Mouse (Mus musculus) frontal cortex, postnatal 10 days (tissue): ENCODE data around the gene Zfp839.
A peak's percentile ranks its signal among the peaks of the same experiment; 100 is the strongest.
"Not testable (repeated sequence)": the region's sequence is repeated elsewhere in the genome, so short reads cannot be mapped to it uniquely, and the experiment has no call there.

Source experiments
- DNase-seq, 2 experiments: peaks; one replicate each; pipeline ENCODE4 v3.0.0; 2022; ENCODE audit warnings: low spot score in 2 of 2, mixed read lengths in 1 of 2

Zfp839 gene

DNA sequence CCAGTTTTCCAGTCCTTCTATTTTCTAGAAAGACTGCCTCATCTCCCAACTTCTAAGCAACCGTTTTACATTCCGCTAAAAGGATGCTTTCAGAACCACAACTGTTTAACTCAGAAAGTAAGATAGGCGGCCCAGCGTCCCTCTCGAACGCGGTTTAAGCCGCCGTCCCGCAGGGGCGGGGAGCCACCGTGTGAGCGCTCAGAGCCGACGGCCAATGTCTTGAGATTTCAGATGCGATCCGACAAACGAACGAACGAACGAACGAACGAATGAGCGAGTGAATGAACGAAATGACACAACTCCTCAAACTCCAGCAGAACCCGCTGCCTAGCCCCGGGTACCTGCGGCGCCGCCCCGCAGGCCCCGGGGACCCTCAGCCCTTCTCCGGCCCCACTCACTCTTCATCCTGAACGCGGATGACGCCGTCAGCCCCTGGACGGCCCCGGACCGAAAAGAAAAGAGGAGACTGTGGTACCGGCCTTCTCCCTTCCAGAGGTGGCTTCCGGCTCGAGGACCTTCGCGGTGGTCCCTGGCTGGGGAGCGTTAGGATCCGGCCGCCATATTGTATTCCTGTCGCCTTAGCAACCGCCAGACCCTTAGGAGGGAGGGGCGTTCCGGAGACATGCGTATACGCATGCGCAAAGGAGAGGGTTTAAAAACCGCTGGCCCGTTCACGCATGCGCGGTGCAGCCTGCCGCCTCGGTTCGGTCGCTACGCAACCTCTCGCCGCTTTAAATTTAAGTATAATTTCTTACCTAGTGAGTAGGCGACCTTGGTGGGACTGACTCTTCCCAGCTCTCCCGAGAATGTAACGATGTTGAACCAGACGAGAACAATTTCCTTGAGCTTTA is 9.5 kb upstream of the Zfp839 start, which contains the start of gene Mok:
TSS of gene Mok (minus strand) at position 592 of the 851 bp plus-strand sequence.
- peak; percentile 92 to 96 for DNase-seq

- no peak for DNase-seq
These were observed 8.1 kb upstream of the Zfp839 start for GRCm38 (mm10) chr12:110841731-110842493.

DNA sequence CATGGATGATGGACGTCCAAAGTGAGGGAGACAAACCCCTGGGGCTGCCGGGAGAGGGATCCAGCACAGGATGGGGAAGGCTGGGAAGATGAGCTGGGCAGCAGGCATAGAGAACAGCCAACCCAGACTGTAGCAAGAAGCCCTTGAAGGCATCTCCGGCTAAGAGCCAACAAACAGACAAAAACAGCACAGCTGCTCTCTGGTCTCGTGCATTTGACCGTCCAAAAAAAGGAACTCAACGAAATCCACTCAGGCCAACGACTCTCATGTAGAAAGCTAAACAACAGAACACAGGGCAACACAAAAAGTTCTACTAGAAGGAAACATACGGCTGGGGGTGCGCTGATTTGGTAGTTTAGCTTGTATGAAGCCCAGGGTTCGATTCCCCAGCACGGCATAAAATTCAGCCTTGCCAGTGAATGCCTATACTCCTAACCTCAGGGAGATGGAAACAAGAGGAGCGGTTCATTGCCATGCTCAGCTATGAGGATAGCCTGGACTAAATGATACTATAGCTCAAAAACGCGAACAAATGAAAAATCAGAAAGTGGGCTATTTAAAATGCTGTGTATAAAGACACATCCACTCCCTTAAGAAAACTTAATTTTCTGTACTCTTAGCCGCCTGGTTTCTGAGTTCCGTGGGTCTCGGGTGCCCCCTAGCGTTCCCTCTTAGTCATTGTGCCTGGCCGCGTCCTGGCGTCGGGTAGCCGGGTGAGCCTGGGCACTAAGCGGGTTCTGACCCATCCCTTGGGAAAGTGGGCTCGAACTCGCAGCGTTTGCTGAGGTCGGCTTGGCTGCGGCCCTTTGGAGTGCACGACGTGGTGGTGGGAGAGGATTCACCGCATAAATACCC is 6.6 kb upstream of the Zfp839 start:
- DNase-seq = peak; percentile 61 to 80

DNA sequence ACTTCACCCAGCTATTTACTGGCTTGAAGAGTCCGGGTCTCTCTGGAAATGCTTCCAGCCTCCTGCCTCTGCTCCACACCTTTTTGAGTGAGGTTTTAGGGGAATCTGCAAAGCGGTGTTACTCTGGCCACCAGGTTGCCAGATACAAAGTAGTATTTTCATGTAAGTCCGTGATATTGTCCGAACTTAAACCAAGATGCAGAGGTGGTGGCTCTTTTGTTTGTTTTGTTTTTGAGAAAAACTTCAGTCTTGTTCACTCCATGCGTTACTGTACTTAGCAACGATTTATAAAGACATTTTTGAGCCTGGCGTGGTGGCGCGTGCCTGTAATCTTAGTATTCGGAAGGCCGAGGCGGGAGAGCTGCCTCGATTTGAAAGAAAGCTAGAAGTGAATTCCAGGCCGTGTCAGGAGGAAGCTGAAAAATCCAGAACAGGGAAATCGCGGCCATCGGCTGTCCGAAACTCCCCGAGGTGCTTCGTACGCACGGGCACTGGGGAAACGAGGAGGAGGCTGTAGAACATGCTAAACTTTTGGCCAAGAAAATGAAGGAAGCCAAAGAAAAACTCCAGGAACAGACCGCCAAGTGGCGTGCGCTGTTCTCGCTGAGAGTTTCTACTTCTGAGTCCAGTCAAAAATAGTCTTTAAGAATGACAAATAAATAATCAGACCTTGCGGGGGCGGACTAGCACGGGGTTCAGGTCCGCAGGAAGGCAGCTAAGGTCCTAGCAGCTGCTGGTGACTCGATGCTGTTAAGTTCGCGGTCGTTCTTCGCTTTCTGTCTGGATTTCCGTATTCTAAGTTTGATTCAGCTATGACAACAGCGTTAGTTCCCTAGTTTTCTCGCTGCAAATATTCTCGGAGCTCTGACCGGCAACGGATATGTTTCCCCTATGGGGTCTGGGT is 5.6 kb upstream of the Zfp839 start:
- DNase-seq = no peak

- DNase-seq = peak; percentile 67 to 79
These were observed 4.7 kb upstream of the Zfp839 start for GRCm38 (mm10) chr12:110845131-110845880.

DNA sequence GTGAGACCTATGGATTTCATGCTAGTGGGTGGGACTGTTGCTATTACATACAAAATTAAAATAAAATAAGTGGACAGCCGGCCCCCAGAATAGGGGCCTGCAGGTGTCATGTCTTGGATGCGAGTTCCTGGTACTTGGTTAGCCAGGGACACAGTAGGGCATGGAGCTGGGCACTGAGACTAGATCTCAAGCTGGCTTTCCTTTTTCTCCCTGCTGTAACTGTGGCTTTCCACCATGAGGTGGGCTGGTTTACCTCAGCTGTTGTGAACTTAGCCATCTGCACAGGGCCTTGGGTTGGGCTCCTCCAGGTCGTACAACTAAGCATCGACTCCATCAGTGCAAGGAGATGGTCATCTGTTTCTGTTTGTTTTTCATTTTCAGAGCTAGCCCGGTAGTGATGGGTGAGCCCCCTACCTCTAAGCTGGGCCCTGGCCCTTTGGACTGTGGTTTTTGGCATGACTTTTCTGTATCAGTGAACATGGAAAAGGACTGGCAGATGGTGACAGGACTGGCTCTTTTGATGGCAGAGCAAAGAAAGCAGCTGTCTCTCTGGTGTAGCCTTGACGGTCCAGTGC is 3.8 kb upstream of the Zfp839 start:
- no peak for DNase-seq

GRCm38 (mm10) chr12:110850929-110851256 is 840 bp downstream of the Zfp839 start:
- DNase-seq = no peak

DNA sequence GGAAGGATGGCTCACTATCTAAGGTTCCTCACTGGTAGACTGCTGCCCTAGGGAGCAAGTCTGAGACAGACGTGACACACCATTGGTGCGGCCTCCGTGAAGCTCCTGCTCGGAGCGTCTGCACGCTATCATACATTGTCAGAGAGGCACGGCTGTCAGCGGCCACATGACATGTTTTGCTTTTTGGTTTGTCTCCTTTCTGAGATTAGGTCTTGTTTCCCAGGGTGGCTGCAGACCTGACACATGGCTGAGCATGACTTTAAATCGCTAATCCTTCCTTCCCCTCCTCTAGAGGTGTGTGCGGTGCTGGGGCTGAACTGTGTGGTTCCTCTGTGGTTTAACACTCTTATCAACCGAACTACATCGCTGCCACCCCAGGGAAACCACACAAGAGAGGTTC is 1.4 kb downstream of the Zfp839 start:
- no peak for DNase-seq

GRCm38 (mm10) chr12:110851923-110852322 is 1.9 kb downstream of the Zfp839 start:
- DNase-seq = no peak

DNA sequence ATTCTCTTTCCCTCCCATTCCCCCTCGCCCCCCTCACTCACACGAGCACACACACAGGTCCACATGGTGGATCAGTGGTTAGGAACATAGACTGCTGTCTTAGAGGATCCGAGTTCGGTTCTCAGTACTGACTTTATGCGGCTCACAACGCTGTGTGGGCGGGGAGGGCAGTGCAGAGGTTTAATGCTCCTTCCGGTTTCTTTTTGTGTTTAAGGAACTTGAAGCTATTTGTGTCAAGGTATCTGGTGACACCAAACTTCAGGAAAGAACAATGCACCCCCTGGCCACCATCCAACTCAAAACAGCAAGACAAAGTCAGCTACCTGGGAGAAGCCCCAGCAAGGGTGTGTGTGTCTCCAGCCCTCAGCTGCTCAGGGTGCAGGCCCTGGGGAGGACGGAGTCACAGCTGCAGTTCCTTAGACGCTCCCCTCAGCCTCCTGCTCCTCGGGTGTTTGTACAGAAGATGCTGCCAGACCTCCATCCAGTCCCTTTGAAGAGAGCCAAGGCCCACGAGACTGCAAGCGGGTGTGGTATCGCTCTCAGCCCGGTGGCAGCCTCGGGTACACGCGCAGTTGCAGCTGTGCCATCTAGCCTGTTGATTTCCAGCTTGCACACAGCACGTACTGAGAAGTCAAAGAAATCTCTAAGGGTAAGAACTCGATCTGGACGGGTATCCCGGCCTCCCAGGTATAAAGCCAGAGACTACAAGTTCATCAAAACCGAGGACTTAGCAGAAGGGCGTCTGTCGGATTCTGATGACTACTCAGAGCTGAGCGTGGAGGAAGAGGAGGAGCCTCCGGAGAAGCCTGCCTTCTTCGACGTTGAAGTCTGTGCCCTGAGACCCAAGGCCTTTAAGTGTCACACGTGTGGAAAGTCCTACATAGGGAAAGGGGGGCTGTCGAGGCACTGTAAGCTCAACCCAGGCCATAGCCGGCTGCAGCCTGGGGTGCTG is 5.0 kb downstream of the Zfp839 start:
- DNase-seq = no peak

- DNase-seq = no peak
These were observed 7.1 kb downstream of the Zfp839 start for GRCm38 (mm10) chr12:110857196-110857595.

DNA sequence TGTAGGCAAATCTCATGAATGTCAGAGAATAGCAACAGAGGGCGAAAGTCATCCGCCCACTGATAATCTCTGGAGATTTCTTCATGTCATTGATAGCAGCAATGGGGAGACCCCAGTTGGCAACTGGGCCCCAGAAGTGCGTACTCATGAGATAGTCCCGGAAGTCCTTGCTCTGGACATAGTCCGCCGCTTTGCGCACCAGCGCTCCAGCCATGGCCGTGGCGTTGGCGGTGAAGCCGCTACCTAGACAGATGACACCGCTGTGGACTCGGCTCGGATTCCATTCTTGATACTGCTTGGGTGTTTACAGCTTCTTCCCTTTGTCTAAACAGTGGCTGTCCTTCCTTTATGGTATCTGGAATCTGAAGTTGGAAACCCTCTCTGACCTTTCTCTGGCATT is 8.6 kb downstream of the Zfp839 start:
- DNase-seq = not testable (repeated sequence)

DNA sequence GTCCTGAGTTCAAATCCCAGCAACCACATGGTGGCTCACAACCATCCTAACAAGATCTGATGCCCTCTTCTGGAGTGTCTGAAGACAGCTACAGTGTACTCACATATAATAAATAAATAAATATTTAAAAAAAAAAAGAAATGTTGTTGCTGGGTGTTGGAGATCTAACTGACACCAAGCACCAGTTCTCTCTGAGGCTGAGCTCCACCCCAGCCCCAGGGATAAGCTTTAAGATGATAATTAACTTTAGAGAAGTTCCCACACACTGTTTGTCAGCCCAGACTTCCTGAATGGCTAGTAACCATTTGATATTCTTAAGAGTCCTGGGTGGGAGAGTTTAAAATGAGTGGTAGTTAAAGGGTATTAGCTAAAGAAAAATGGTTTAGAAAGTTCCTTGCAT is 10.2 kb downstream of the Zfp839 start:
- no peak for DNase-seq

DNA sequence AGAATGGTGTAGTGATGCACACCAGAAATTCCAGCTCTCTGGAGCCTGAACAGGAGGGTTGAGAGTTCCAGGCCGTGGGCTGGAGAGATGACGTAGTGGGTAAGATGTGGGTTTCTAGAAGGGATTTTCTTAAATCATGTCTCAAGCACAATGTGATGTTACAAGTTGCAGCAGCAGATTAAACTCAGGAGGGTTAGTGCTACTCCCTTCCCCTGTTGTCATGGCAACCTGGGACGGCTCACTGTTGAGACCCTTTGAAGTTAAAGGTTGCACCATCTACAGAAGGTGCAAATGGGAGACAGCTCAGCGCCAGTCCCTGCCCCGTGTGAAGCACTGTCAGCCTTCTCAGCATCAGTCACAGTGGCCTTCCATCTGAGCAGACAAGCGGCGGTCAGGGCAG is 11.2 kb downstream of the Zfp839 start:
- no peak for DNase-seq

- no peak for DNase-seq
These were observed 14.0 kb downstream of the Zfp839 start for GRCm38 (mm10) chr12:110864008-110864407.

- DNase-seq = no peak
These were observed 15.5 kb downstream of the Zfp839 start for GRCm38 (mm10) chr12:110865571-110865970.

DNA sequence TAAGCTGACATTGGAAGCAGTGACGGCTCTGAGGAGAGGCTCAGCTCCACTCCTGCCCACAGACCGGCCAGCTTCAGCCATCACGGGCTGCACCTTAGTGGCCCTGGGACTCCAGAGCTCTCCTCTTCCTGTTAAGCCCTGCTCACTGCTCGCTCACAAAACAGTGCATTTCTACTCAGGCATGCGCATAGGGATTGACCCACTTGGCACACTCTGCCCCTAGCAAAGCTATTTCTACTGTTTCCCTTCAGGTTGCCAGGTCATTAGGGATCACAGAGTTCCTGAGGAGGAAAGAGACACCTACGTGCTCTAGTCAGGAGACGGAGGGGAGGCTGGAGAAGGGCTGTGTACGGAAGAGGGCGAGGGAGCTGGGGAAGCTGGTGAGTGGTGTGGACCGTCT is 15.9 kb downstream of the Zfp839 start:
- DNase-seq = no peak

DNA sequence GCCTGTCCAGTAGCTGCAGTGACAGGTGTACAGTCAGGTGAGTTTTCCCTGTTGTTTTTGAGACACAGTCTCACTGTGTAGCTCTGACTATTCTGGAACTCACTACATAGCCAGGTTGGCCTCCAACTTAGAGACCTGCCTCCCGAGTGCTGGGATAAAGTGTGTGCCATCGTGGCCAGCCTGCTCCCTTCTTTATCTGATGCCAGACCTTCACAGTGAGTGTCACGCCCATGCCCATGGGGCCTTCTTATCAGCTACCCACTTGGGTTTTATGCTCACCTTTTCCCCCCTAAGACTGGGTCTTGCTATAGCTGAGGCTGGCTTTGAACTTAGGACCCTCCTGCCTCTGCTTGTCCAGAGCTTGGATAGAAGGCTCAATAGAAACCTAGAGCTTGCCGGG is 20.1 kb downstream of the Zfp839 start:
- DNase-seq = no peak

DNA sequence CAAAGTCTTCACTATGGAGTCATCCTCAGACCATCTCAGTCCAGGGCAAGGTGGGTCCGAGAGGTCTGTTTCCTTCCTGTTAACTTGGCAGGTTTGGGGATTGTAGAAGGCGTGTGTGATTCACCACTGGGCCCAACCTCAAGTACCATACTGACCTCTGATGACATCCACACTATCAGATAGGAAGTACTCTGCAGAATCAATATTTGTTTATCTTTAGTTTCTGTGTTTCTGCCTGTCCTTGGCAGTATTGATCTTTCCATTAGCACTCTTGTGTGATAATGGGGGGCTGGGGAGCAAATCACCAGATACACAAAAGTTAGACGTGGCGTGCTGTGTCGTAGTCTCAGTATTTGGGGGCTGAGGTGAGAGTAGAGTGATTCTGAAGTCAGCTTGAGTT is 21.2 kb downstream of the Zfp839 start:
- no peak for DNase-seq
